Mouse (Mus musculus) CH12.LX (cell line): ENCODE measurements around the gene Vstm5.

Source experiments
- E2F4 ChIP-seq: IDR thresholded peaks from 2 replicates; pipeline ENCODE4 v1.6.1; 2011; ENCODE audit warnings: low read depth, low read length, improper control_type of control experiment; ENCODE audit not compliant: insufficient replicate concordance
- POLR2A ChIP-seq: IDR thresholded peaks from 2 replicates; pipeline ENCODE4 v1.6.1; 2011; ENCODE audit warnings: low read depth, mild to moderate bottlenecking, improper control_type of control experiment, low read length
- TBP ChIP-seq: conservative IDR thresholded peaks from 2 replicates; pipeline ENCODE4 v1.6.1; 2011; ENCODE audit warnings: low read depth, low read length, improper control_type of control experiment
- ZC3H11A ChIP-seq: IDR thresholded peaks from 2 replicates; pipeline ENCODE4 v1.6.1; 2012; ENCODE audit warnings: low read depth, mild to moderate bottlenecking, inconsistent platforms, low read length, improper control_type of control experiment

DNA sequence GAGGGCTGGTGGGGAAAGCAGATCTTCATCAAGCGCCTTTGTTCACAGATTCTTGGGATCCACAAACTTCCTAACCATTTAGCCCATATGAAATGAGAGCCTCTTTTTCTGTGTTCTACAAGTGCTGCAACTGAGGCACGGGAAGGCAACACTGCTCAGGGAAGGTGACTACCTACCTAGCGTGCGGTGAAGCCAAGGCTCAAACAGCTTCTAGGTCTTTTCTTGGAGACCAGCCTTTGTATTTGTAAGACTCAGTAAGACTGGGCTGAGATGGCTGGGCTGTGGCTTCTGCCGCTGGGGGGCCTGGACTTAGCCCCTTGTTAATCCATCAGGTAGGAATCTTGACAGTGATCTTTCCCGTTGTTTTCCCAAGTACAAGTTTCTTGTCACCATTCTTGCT lies 1.2 kb downstream of the Vstm5 start:
- TF ChIP-seq POLR2A (no peak), E2F4 (no peak), TBP (no peak), ZC3H11A (no peak)
